Mouse (Mus musculus): ENCODE data around the gene Mfsd12.

The Mfsd12 gene

GRCm38 (mm10) chr10:81329194-81329975 lies 27.9 kb upstream of the Mfsd12 start:
- peak; percentile 66 for DNase-seq (ENCODE audit: low read depth)

GRCm38 (mm10) chr10:81330007-81330406 lies 27.3 kb upstream of the Mfsd12 start:
- no peak for DNase-seq (ENCODE audit: low read depth)

DNA sequence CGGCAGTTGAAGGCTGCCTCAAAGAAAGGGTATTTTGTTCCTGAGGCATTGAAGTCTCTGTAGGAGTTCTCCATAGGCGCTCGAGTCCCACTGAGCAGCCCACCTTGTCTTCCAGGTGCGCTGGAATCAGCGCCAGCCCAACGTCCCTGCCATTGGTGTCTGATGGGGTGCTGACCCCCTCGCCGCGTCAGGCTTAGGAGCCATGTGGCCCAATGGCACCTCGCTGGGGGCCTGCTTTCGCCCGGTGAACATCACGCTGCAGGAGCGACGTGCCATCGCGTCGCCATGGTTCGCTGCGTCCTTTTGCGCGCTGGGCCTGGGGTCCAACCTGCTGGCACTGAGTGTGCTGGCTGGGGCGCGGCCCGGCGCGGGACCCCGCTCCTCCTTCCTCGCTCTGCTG lies 25.0 kb upstream of the Mfsd12 start:
- no peak for DNase-seq (ENCODE audit: low read depth)

GRCm38 (mm10) chr10:81334324-81334723 lies 23.0 kb upstream of the Mfsd12 start:
- no peak for DNase-seq (ENCODE audit: low read depth)

DNA sequence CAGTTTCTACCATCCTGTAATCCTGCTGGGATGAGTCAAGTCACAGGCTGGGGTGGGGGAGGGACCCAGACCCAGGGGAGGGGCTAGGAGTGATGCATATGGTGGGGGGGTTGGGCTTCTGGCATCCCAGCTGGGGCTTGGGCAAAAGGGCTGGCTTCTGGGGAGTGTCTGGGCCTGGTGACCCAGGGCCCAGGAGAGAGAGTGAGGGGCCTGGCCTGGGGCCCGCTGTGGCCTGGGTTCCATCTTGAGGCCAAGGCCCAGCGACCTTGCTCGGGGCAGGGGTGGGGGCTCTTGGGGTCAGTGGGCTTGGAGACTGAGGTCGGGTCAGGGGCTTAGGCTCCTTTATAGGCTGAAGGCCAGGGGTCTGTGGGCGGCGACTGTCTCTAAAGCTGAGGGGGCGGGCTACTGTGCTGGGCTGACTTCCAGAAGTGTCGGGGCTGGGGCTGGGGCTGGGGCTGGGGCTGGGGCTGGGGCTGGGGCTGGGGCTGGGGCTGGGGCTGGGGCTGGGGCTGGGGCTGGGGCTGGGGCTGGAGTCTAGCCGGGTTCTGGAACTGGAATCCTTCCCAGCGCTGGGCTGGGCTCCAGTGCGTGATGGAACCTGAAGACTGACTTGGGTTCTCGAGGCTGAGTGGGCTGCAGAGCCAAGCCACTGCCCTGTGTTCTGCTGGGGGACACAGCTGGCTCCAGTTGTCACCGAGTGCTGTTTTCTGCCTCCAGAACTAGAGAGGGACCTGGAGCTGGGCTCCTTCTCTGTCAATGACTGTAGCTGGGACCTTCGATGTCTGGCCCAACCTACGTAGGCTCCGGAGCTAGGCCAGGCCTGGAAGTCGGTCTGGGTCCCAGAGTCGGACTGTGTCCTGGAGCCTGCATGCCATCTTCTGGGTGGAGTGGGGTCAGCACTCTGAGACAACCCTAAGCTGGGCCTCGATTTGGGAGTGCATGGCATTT lies 21.6 kb upstream of the Mfsd12 start:
- DNase-seq (ENCODE audit: low read depth): no peak

DNA sequence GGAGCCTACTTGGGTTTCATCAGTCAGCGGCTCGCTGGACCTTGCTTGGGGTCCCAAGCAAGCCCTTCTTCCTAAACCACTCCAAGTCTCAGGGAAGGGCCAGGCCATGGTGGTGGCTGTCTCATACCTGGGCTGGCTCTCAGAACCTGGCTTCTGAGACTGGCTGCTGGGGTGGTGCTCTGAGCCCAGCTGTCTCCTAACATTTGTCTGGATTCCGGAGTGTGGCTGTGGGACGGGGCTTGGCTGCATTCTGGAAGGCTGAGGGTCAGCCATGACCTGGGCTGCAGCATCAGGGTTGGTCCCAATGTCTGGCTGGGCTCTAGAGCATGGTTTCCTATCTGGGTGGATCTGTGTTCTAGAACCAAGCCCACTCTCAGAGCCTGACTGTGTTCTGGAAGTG lies 20.7 kb upstream of the Mfsd12 start:
- DNase-seq (ENCODE audit: low read depth): no peak

- DNase-seq (ENCODE audit: low read depth): no peak
Measured at GRCm38 (mm10) chr10:81340551-81341332, 16.5 kb upstream of the Mfsd12 start.

DNA sequence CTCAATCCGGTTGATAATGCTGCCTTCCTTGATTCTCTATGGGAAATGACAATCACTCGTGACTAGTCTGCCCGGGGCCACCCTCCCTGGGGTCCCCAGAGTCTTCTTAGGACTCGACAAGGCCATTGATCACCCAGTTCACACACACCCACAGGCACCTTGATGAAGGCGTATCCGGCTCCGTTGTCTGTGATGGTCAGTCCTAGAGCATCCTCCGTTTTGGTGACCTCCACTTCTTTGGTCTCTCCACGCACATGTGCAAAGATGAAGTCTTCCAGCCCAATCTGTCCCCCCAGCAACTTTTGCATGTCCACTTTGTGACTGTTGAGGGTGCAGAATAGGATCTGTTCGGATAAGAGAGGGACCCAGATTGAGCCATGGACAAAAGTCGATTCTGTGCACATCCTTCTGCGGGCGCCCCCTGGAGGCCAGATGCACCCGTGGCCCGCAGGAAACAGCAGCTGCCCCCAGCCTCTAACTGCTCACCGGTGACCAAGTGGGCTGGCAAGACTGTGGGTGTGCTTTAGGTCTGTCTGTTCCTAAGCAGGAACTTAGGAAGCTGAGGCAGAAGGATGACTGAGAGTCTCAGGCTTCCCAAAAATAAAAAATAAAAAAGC lies 15.8 kb upstream of the Mfsd12 start:
- peak; percentile 85 for DNase-seq (ENCODE audit: low read depth)

- no peak for DNase-seq (ENCODE audit: low read depth)
Measured at GRCm38 (mm10) chr10:81342686-81343505, 14.4 kb upstream of the Mfsd12 start, which contains the start of gene Gipc3. TSS of gene Gipc3 (minus strand) at chr10:81343266.

- DNase-seq (ENCODE audit: low read depth): peak; percentile 66
Measured at GRCm38 (mm10) chr10:81344421-81345161, 12.7 kb upstream of the Mfsd12 start.

DNA sequence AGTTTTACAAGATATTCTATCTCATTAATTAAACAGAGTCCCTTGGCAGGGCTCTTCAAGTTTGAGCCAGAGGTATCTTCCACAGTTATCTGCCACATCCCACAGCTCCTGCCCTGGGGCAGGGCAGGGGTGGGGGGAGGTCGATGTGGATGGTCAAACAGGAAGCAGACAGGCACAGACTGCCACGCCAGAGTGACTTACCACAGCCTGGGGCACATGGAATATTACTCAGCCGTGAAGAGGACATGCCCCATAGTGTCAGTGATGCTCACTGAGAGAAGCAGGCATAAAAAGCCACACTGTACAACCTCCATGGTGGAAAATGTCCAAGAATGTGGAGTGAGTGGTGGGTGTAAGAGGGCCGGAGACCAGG lies 12.1 kb upstream of the Mfsd12 start:
- no peak for DNase-seq (ENCODE audit: low read depth)

DNA sequence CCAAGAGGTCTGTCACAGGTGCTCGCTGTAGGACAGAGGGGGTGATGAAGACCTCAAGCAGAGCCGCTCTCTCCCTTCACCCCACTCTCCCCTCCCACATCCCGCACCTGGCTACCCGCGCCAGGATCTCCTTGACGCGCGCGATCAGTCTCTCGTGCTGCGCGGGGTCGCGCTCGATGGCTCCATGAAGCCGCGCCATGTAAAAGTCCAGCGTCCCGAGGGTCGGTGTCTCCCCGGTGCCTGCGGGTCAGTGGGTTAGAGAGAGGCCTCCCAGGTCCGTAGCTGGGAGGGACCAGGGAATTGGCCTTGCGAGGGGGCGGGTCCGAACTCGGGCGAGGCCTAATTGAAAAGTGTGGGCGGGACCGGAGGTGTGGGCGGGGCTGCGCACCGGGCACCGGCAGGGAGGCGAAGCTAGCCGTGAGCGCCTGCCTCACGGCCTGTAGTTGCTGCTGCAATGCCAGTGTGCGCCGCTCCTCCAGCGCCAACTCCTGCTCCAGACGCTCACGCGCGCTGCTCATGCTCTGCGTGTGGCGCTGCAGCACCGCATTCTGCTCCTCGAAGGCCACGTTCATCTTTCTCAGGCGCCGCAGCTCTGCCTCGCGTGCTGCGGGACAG lies 10.7 kb upstream of the Mfsd12 start:
- peak; percentile 50 for DNase-seq (ENCODE audit: low read depth)

DNA sequence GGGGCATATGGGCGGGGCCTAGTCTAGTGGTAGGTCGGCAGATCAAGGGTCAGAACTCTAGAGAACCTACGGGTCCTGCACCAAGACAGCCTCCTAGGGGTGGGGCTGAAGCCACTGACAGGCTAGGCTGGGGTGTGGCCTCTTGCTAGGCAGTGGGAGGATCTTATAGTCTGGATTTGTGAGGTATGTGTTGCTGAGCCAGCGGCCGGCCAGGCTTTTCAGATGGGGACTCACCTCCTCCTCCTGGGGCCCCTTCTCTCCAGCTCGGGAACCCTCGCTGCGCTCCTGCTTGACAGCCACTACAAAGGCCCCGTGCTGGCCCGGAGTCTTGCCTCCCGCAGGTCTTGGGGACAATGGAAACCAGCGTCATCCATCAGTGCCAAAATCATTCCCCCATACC lies 8.1 kb upstream of the Mfsd12 start:
- DNase-seq (ENCODE audit: low read depth): peak; percentile 47

DNA sequence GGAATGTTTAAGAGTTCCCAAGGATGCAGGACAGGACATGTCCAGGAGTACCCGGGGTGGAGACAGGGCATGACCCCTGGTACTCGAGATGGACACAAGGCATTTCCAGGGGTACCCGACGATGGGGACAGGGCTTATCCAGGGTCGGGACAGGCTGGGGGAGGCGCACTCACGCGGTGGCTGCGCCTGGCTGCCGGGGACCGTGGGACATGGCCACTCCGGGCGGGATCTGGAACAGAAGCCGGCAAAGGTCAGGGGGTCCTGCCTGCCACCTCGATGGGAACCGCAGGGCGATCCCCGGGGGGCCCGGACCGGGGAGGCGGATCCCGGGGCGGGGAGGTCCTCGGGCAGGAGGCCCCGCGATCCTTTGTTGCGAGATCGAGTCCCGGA lies 7.3 kb upstream of the Mfsd12 start:
- no peak for DNase-seq (ENCODE audit: low read depth)

- DNase-seq (ENCODE audit: low read depth): peak; percentile 98
Measured at GRCm38 (mm10) chr10:81350351-81351063, 6.8 kb upstream of the Mfsd12 start, which contains the start of gene Hmg20b. TSS of gene Hmg20b (minus strand) at chr10:81350480.

DNA sequence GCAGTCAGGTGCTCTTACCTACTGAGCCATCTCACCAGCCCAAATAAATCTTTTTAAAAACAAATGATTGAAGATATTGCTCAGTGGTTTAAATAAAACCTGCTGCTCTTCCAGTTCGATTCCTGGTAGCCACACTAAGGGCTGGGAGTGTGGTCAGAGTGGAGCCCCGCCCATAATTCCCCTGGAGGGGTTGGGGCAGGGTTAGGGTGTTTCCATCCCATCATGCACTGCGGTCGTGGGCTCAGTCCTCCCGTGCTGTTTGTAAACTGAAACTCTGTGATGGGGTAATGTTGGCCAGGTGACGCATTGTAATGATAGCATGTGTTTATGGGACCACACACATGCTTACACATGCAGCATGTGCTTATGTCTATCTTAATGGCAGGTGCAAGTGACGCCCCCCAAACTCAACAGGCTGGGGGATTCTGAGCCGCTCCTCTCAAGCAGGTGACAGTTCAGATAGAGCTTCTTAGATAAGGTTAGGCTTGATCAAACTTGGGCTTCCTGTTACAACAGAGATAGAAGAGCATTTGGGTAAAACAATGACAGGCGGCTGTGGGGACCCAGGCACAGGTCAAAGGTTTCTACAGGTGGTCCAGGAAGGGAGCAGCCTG lies 5.5 kb upstream of the Mfsd12 start:
- peak; percentile 80 for DNase-seq (ENCODE audit: low read depth)

- no peak for DNase-seq (ENCODE audit: low read depth)
Measured at GRCm38 (mm10) chr10:81354738-81355477, 2.4 kb upstream of the Mfsd12 start.

- DNase-seq (ENCODE audit: low read depth): no peak
Measured at GRCm38 (mm10) chr10:81355533-81355932, 1.8 kb upstream of the Mfsd12 start.
